Mouse (Mus musculus) heart, embryonic 10.5 days (tissue): Measurements from ENCODE around the gene Wipi2. TPM values are rescaled to one million over a fixed set of nuclear protein-coding genes. Genes with fewer than 3 reads are reported as not detected.

Experiments
- DNase-seq: peaks from one replicate; pipeline ENCODE4 v3.0.0-alpha.2; 2017; ENCODE audit warnings: low spot score
- H3K27ac ChIP-seq: fragments of 300-500 bp; sonication (generic); 2 replicates; pipeline ENCODE4 v1.5.1; 2016; ENCODE audit warnings: mild to moderate bottlenecking
- H3K27me3 ChIP-seq: fragments of 300-500 bp; sonication (generic); 2 replicates; pipeline ENCODE4 v1.6.1; 2016; ENCODE audit warnings: mild to moderate bottlenecking; ENCODE audit not compliant: poor library complexity, insufficient read depth, severe bottlenecking
- H3K36me3 ChIP-seq: fragments of 300-500 bp; sonication (generic); 2 replicates; pipeline ENCODE4 v1.6.1; 2016; ENCODE audit warnings: mild to moderate bottlenecking, moderate library complexity
- H3K4me1 ChIP-seq: fragments of 300-500 bp; sonication (generic); 2 replicates; pipeline ENCODE4 v1.6.1; 2016; ENCODE audit warnings: mild to moderate bottlenecking
- H3K4me3 ChIP-seq: fragments of 300-500 bp; sonication (generic); 2 replicates; pipeline ENCODE4 v1.5.1; 2016; ENCODE audit warnings: mild to moderate bottlenecking, moderate library complexity
- H3K9me3 ChIP-seq: fragments of 300-500 bp; sonication (generic); 2 replicates; pipeline ENCODE4 v1.6.1; 2016; ENCODE audit warnings: mild to moderate bottlenecking, moderate library complexity
- WGBS: fragments of 180-500 bp; shearing (Covaris S2); methylation state at CpG from one replicate; pipeline ENCODE4 v1.1.7; 2016; 5-methylcytosine and 5-hydroxymethylcytosine counted together
- polyA plus RNA-seq: library from polyadenylated mRNA; unstranded; fragments of >200 nt; fragmentation: Nextera tagmentation; extraction: Ambion mirVana; gene quantifications from 2 replicates; pipeline ENCODE4 v1.2.1, GENCODE M21; 2016

The Wipi2 gene
- polyA plus RNA-seq, 1 experiment from 2014 or later, result 47.6 TPM

DNA sequence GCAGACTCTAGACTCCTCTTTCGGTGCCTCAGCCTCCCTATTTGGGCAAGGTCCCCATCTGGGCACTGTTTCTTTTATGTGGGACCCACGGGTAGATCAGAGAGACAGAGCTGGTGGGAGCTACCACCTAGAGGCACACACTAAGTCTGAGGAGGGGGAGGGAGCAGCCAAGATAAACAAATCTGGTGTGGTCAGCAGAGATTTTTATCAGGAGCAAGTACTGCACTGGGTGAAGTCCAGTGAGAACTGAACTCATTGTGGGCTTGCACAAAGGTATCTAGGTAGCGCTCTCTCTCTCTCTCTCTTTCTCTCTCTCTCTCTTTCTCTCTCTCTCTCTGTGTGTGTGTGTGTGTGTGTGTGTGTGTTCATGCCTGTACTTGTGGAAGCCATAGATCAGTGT lies 13.0 kb upstream of the Wipi2 start:
- 0 out of 2 replicates have a peak, but pooled peaks cover 5% of the 10 kb centered on the region for H3K4me1 ChIP-seq
- 75% methylated on average over 3 of the region's 3 CpGs for WGBS
- H3K27me3 ChIP-seq, result peaks cover 2% of the 10 kb centered on the region
- no peak overlapping the region for H3K27ac ChIP-seq
- no peaks in the 10 kb centered on the region for H3K9me3 ChIP-seq
- DNase-seq, result no peak
- H3K36me3 ChIP-seq, result no peaks in the 10 kb centered on the region
- no peak overlapping the region for H3K4me3 ChIP-seq

DNA sequence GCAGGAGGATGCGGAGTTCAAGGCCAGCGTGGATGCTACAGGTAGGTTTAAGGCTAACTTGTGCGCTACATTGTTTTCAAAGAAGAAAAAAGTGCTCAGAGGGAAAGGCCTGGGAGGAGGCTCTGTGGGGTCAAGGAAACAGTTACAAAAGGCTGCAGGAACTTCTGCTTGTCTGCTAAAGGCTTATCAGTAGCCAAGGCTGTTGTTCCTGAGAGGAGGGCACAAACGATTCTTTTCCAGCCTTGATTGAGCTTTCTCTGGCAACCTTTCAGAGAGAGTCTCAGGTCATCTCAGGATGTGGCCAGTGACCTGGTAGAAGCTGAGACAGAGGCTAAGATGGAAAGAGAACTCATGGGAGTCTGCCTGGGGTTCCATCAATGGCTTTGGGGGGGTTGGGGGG lies 11.9 kb upstream of the Wipi2 start:
- Histone ChIP-seq H3K9me3 (no peaks in the 10 kb centered on the region), H3K36me3 (no peaks in the 10 kb centered on the region), H3K27ac (no peak overlapping the region), H3K4me1 (0 out of 2 replicates have a peak, but pooled peaks cover 5% of the 10 kb centered on the region), H3K27me3 (no peaks in the 10 kb centered on the region), H3K4me3 (no peak overlapping the region)
- 74% methylated on average over 4 of the region's 4 CpGs for WGBS
- no peak for DNase-seq

GRCm38 (mm10) chr5:142616326-142616725 lies 11.2 kb upstream of the Wipi2 start:
- no peak overlapping the region for H3K27ac ChIP-seq
- no peak overlapping the region for H3K4me3 ChIP-seq
- H3K27me3 ChIP-seq, result peaks cover 2% of the 10 kb centered on the region; the same call in 1 of the 2 replicates
- no peaks in the 10 kb centered on the region for H3K36me3 ChIP-seq
- no peaks in the 10 kb centered on the region for H3K9me3 ChIP-seq
- 0 out of 2 replicates have a peak, but pooled peaks cover 5% of the 10 kb centered on the region for H3K4me1 ChIP-seq
- DNase-seq, result no peak
- WGBS, result 58% methylated on average over 6 of the region's 6 CpGs

DNA sequence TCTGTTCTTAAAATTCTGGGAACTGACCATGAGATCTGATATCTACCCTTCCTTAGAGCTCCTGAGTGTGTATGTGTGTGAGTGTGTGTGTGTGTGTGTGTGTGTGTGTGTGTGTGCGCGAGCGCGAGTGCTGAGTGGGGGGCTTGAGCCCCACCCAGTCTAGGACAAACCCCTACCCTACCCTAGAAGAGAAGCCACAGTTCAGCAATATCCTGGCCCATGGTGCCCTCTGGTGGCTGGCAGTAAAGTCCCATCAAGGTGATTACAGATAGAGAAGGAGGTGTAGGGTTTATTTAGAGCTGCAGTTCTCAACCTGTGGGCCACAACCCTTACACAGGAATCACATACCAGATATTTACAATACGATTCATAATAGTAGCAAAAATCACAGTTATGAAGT lies 7.6 kb upstream of the Wipi2 start:
- H3K9me3 ChIP-seq, result no peaks in the 10 kb centered on the region

GRCm38 (mm10) chr5:142621421-142621820 lies 6.1 kb upstream of the Wipi2 start:
- H3K4me3 ChIP-seq, result no peak overlapping the region
- no peaks in the 10 kb centered on the region for H3K36me3 ChIP-seq
- no peaks in the 10 kb centered on the region for H3K9me3 ChIP-seq
- no peak overlapping the region for H3K27ac ChIP-seq
- no peak for DNase-seq
- peaks cover 3% of the 10 kb centered on the region; the same call in 1 of the 2 replicates for H3K27me3 ChIP-seq
- WGBS, result 71% methylated on average over 2 of the region's 2 CpGs
- no peaks in the 10 kb centered on the region for H3K4me1 ChIP-seq

More for the DNA sequence above, 7.6 kb upstream of the Wipi2 start:
- no peak overlapping the region for H3K4me3 ChIP-seq
- H3K27me3 ChIP-seq, result peaks cover 3% of the 10 kb centered on the region; the same call in 1 of the 2 replicates
- DNase-seq, result no peak
- 0 out of 2 replicates have a peak, but pooled peaks cover 5% of the 10 kb centered on the region for H3K4me1 ChIP-seq
- H3K27ac ChIP-seq, result no peak overlapping the region
- 11% methylated on average over 5 of the region's 5 CpGs for WGBS
- H3K36me3 ChIP-seq, result no peaks in the 10 kb centered on the region

DNA sequence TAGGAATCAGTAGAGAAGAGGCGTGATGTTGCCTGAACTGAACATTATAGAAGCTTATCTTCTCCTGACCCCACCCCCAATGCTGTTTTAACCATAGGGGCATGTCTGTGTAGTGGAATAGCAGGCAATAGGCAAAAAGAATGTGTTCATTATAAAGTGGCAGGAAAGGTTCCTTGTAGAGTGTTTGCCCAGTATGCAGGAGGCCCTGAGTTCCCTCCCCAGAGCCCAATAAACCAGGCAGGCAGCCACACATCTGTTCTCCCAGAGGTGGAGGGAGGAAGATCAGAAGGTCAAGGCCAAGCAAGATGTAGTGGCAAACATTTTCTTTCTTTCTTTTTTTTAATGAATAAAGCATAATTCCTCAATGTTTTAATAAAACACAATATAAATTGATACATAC lies 5.4 kb upstream of the Wipi2 start:
- H3K27me3 ChIP-seq, result peaks cover 3% of the 10 kb centered on the region; the same call in 1 of the 2 replicates
- no peak for DNase-seq
- no peaks in the 10 kb centered on the region for H3K9me3 ChIP-seq
- WGBS, result 63% methylated on average over 1 of the region's 1 CpGs
- H3K27ac ChIP-seq, result no peak overlapping the region
- H3K36me3 ChIP-seq, result no peaks in the 10 kb centered on the region
- no peaks in the 10 kb centered on the region for H3K4me1 ChIP-seq
- H3K4me3 ChIP-seq, result no peak overlapping the region

DNA sequence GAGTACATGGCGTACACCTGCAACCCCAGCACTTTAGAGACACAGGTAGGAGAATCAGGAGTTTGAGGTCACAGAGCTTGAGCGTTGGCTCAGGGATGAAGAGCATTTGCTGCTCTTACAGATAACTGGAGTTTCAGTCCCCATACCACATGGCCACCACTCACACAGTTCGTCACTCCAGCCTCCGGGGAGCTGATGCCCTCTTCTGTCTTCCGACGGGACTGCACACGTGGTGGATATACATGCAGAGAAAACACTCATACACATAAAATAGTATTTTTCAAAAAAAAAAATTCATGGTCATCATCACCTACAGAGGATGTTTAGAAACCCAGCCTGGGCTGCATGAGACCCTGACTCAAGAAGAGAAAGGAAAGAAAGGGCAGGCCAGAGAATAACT lies 4.4 kb upstream of the Wipi2 start:
- no peaks in the 10 kb centered on the region for H3K4me1 ChIP-seq
- H3K27me3 ChIP-seq, result peaks cover 3% of the 10 kb centered on the region; the same call in 1 of the 2 replicates
- H3K9me3 ChIP-seq, result no peaks in the 10 kb centered on the region
- H3K36me3 ChIP-seq, result no peaks in the 10 kb centered on the region
- 85% methylated on average over 7 of the region's 7 CpGs for WGBS
- no peak for DNase-seq
- H3K27ac ChIP-seq, result no peak overlapping the region
- no peak overlapping the region for H3K4me3 ChIP-seq

GRCm38 (mm10) chr5:142628726-142629662 lies 1.5 kb downstream of the Wipi2 start:
- Histone ChIP-seq H3K9me3 (no peaks in the 10 kb centered on the region), H3K4me3 (peak overlapping the region; percentile 99)

DNA sequence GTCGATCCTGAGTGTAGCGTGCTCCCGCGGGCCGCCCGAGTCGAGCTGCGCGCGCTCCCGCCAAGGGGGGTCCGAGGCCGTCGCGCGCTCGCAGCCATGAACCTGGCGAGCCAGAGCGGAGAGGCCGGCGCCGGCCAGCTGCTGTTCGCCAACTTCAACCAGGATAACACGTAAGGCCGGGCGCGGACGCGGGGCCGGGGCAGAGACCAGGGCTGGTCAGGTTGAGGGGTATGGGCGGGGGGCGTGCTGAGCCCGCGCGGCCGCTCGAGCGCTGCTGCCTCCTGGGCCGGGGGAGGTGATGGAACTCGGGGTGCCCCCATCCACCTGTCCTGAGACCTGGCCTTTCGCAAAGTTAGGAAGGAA lies 2.1 kb downstream of the Wipi2 start:
- H3K9me3 ChIP-seq, result no peaks in the 10 kb centered on the region
- under 1% methylated on average over 41 of the region's 41 CpGs for WGBS
- H3K27ac ChIP-seq, result peak overlapping the region; percentile 92
- peaks cover 19% of the 10 kb centered on the region for H3K36me3 ChIP-seq
- no peak for DNase-seq
- peak overlapping the region; percentile 99 for H3K4me3 ChIP-seq
- peaks cover 15% of the 10 kb centered on the region for H3K4me1 ChIP-seq
- no peaks in the 10 kb centered on the region; the same call in 1 of the 2 replicates for H3K27me3 ChIP-seq

More at GRCm38 (mm10) chr5:142628726-142629662, 1.5 kb downstream of the Wipi2 start:
- H3K27me3 ChIP-seq, result no peaks in the 10 kb centered on the region; the same call in 1 of the 2 replicates
- H3K4me1 ChIP-seq, result peaks cover 15% of the 10 kb centered on the region
- peak; percentile 99 for DNase-seq
- under 1% methylated on average over 69 of the region's 69 CpGs for WGBS
- H3K27ac ChIP-seq, result peak overlapping the region; percentile 92
- H3K36me3 ChIP-seq, result peaks cover 16% of the 10 kb centered on the region

DNA sequence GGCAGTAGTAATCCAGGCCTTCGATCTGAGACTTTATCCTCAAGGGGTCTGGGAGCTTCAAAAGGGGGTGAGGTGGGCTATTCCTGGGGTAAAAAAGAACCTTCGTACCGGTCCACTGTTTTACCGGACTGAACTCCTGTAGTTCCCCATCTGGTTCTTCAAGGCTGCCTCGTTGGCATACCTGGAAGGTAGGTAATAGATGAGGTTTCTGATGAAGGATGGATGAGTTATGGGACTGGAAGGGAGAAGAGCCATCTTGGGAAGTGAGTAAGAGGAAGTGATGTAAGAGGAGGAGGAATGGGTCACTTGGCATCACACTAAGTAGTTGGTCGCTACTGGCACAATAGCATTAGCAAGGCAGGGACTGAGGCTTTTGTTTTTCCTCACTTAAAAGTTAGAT lies 2.7 kb downstream of the Wipi2 start:
- Histone ChIP-seq H3K27ac (peak overlapping the region; percentile 92), H3K36me3 (peaks cover 19% of the 10 kb centered on the region), H3K4me1 (peaks cover 15% of the 10 kb centered on the region), H3K27me3 (no peaks in the 10 kb centered on the region; the same call in 1 of the 2 replicates), H3K4me3 (peak overlapping the region; percentile 99), H3K9me3 (no peaks in the 10 kb centered on the region)
- 16% methylated on average over 6 of the region's 6 CpGs for WGBS
- DNase-seq, result no peak

DNA sequence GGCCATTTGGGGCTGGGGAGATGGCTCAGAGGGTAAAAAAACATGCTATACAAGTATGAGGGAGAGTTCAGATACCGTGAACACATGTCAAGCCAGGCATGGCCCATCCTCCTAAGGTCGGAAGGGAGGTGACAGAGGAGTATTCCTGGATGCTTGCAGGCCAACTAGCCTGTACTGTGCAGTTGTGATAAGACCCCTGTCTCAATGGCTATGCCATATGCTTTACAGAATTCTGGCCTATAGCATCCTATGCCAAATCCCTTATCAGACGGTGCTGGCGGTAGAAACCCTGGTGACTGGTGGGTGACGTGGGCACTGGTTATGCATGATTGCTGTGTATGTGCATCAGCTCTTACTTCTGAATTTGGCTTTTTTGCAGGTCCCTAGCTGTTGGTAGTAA lies 10.3 kb downstream of the Wipi2 start:
- H3K4me3 ChIP-seq, result no peak overlapping the region
- peaks cover 55% of the 10 kb centered on the region for H3K36me3 ChIP-seq
- H3K9me3 ChIP-seq, result no peaks in the 10 kb centered on the region
- no peaks in the 10 kb centered on the region for H3K4me1 ChIP-seq
- no peaks in the 10 kb centered on the region for H3K27me3 ChIP-seq
- DNase-seq, result no peak
- WGBS, result 90% methylated on average over 5 of the region's 5 CpGs
- no peak overlapping the region for H3K27ac ChIP-seq

GRCm38 (mm10) chr5:142640088-142640487 lies 12.6 kb downstream of the Wipi2 start:
- Histone ChIP-seq H3K4me1 (no peaks in the 10 kb centered on the region), H3K27ac (no peak overlapping the region), H3K27me3 (no peaks in the 10 kb centered on the region), H3K4me3 (no peak overlapping the region), H3K36me3 (peaks cover 51% of the 10 kb centered on the region), H3K9me3 (no peaks in the 10 kb centered on the region)
- 81% methylated on average over 5 of the region's 5 CpGs for WGBS
- no peak for DNase-seq

DNA sequence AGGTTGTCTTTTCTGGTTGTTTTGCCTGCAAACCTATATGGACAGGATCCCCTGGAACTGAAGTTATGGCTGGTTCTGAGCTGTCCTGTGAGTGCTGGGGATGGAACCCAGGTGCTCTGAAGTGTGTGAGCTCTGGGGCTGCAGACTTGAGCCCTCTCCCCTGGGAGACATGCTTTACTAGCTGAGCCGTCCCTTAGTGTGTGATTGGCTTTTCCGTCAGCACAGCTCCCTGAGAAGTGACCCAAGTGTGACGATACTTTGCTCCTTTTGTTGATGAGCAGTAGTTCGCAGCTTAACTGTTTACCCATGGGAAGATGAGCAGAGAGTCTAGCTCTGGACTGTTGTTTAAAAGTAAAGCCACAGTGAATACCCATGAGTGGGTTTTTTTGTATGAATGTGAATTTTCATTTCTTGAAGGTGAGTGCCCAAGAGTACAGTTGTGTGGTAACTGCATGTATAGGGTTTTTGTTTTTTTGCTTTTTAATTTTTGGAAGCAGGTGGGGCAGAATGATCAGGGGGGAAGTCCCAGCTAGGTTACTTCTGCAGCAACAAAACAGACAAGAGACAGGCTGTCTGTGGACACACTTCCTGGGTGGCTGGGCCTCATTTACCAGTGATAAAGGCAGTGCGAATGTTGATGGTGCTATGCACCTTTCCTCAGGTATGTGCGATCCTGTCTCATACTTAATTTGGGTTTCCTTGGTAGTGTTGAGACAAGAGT lies 14.0 kb downstream of the Wipi2 start:
- peaks cover 52% of the 10 kb centered on the region for H3K36me3 ChIP-seq
- no peaks in the 10 kb centered on the region for H3K9me3 ChIP-seq
- H3K27me3 ChIP-seq, result no peaks in the 10 kb centered on the region
- H3K4me1 ChIP-seq, result no peaks in the 10 kb centered on the region
- no peak overlapping the region for H3K4me3 ChIP-seq
- no peak overlapping the region for H3K27ac ChIP-seq
- no peak for DNase-seq
- 79% methylated on average over 6 of the region's 6 CpGs for WGBS
